Mouse (Mus musculus): ENCODE measurements around the gene Ntm.

GRCm38 (mm10) chr9:29288003-29288704 is 674.8 kb downstream of the Ntm start:
- TF ChIP-seq CTCF (IDR thresholded peaks at IDR 0.05; ENCODE audit: control insufficient read depth, insufficient read depth, insufficient replicate concordance, low read depth, low read length), result no peak
- TF ChIP-seq POLR2A (IDR thresholded peaks at IDR 0.05; ENCODE audit: control insufficient read depth, low read depth, low read length), result no peak
